In the genomic region with DNA sequence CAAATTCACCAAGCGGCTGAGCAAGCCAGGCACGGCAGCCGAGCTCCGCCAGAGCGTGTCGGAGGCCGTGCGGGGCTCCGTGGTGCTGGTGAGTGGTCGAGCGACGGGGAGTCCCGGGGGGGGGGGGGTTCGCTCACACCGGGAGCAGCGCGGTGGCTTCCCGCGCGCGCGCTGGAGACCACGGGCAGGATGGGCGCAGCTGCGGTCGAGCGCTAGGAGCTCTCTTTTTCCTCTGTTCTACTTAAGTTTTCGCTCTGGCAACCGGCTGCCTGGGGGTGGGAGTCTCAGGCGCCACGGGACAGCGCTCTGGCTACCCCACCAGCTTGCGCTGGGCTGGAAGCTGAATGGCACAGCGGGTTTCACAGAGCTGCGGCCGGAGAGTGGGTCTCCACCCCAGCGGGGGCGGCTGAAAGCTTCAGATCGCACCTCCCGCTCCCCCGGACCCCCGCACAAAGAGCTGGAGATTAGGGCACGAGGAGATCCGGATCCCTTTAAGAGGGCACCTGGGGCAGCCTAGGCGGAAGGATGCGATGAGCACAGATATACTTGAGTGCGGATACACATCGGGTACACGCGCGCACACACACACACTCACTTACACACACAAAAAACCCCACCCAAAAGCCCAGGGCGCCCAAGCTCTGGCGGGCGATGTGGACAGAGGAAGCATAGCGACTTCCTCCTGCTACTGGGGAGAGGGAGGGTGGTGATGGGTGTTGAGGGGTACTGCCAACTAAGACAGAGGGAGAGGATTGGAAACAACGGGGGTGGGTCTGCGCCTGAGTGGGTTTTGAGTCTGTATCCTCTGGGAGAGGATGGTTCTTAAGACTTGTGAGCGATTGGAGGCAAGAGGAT, we compare ENCODE assay signal across 8 mouse cellular contexts. TPM values are rescaled to one million over a fixed set of nuclear protein-coding genes. Genes with fewer than 3 reads are reported as not detected.
DNase-seq lines count a peak whose midpoint lies in the region; ATAC-seq and TF ChIP-seq lines count a peak whose summit lies in the region.

No protein-coding gene starts in this region.

- H3K4me2 ChIP-seq in intestine, embryonic 15.5 days (replicated peaks), result peak overlapping the region; percentile 67
- H3K4me2 ChIP-seq in liver, embryonic 13.5 days, result peak overlapping the region; percentile 59
- peak overlapping the region; percentile 69 for H3K4me2 ChIP-seq in myocyte (ENCODE audit: low read depth)
- H3K4me2 ChIP-seq in stomach, embryonic 16.5 days (ENCODE audit: low read depth, low read length), result peak overlapping the region; percentile 60

- ATAC-seq in intestine, embryonic 15.5 days, result peak; percentile 71
- no peak for ATAC-seq in liver, embryonic 13.5 days (ENCODE audit: low read depth)
- peak; percentile 5; the same call in 1 of the 2 replicates for ATAC-seq in stomach, embryonic 16.5 days (ENCODE audit: insufficient read depth, low FRiP score)

- H3K9me3 ChIP-seq in intestine, embryonic 15.5 days, result no peaks in the 10 kb centered on the region
- no peaks in the 10 kb centered on the region for H3K9me3 ChIP-seq in liver, embryonic 13.5 days (replicated peaks)
- H3K9me3 ChIP-seq in stomach, embryonic 16.5 days (replicated peaks; ENCODE audit: control insufficient read depth, low read length), result no peaks in the 10 kb centered on the region

- H3K4me3 ChIP-seq in intestine, embryonic 15.5 days (replicated peaks), result peak overlapping the region; percentile 55
- peak overlapping the region; percentile 54 for H3K4me3 ChIP-seq in liver, embryonic 13.5 days (replicated peaks)
- H3K4me3 ChIP-seq in myocyte, result peak overlapping the region; percentile 54
- peak overlapping the region; percentile 66 for H3K4me3 ChIP-seq in stomach, embryonic 16.5 days (replicated peaks; ENCODE audit: low read length)

- no peaks in the 10 kb centered on the region for H3K36me3 ChIP-seq in intestine, embryonic 15.5 days
- H3K36me3 ChIP-seq in liver, embryonic 13.5 days, result no peaks in the 10 kb centered on the region
- no peaks in the 10 kb centered on the region for H3K36me3 ChIP-seq in myocyte (ENCODE audit: control insufficient read depth, insufficient read depth)
- no peaks in the 10 kb centered on the region for H3K36me3 ChIP-seq in stomach, embryonic 16.5 days (ENCODE audit: control insufficient read depth, insufficient read depth, low read length)

- peak overlapping the region; percentile 53 for H3ac ChIP-seq in myocyte (ENCODE audit: control insufficient read depth, insufficient read length)

- H3K9ac ChIP-seq in intestine, embryonic 15.5 days, result peak overlapping the region; percentile 51
- H3K9ac ChIP-seq in liver, embryonic 13.5 days, result peak overlapping the region; percentile 29; the same call in 1 of the 2 replicates
- peak overlapping the region; percentile 77 for H3K9ac ChIP-seq in stomach, embryonic 16.5 days (ENCODE audit: low read length)

- H3K79me2 ChIP-seq in myocyte (ENCODE audit: control insufficient read depth, insufficient read depth), result peaks cover 17% of the 10 kb centered on the region

- no peaks in the 10 kb centered on the region for H3K27me3 ChIP-seq in intestine, embryonic 15.5 days (replicated peaks)
- peaks cover 19% of the 10 kb centered on the region for H3K27me3 ChIP-seq in liver, embryonic 13.5 days
- no peaks in the 10 kb centered on the region for H3K27me3 ChIP-seq in myocyte (ENCODE audit: control insufficient read depth, insufficient read depth, insufficient read length)
- H3K27me3 ChIP-seq in stomach, embryonic 16.5 days (ENCODE audit: control insufficient read depth, insufficient read depth, low read length), result no peaks in the 10 kb centered on the region

- TF ChIP-seq POLR2A in myocyte (IDR thresholded peaks at IDR 0.05; ENCODE audit: insufficient read length, low read depth), result no peak

- WGBS in intestine, embryonic 15.5 days, result 17% methylated on average over 57 of the region's 58 CpGs
- WGBS in liver, embryonic 13.5 days (ENCODE audit: insufficient replicate concordance), result 13% methylated on average over 55 of the region's 58 CpGs
- 8% methylated on average over 46 of the region's 58 CpGs for WGBS in stomach, embryonic 16.5 days

- no peaks in the 10 kb centered on the region for H3K4me1 ChIP-seq in intestine, embryonic 15.5 days (replicated peaks)
- H3K4me1 ChIP-seq in liver, embryonic 13.5 days (replicated peaks), result no peaks in the 10 kb centered on the region
- H3K4me1 ChIP-seq in stomach, embryonic 16.5 days (ENCODE audit: control insufficient read depth, insufficient read depth, low read length), result no peaks in the 10 kb centered on the region

- H3K27ac ChIP-seq in intestine, embryonic 15.5 days, result peak overlapping the region; percentile 36
- no peak overlapping the region for H3K27ac ChIP-seq in liver, embryonic 13.5 days
- H3K27ac ChIP-seq in stomach, embryonic 16.5 days (ENCODE audit: low read length), result peak overlapping the region; percentile 75

- peak; percentile 6 for DNase-seq in layer of hippocampus, adult 11-12 months (ENCODE audit: low spot score)
- no peak for DNase-seq in layer of hippocampus, adult 9-10 months (ENCODE audit: low spot score)
- DNase-seq in cerebellum, adult 8-10 months, result peak; percentile 7
- peak; percentile 1 to 10 for DNase-seq in frontal cortex, postnatal 36 days (ENCODE audit: low spot score in 2 of 2)
- no peak for DNase-seq in liver, embryonic 13.5 days

TF ChIP-seq in myocyte, 11 proteins besides CTCF, POLR2A, EP300 and RAD21:
- TF ChIP-seq TCF3 (IDR thresholded peaks at IDR 0.05; ENCODE audit: insufficient read length, low read depth) (no peak), CEBPB (IDR thresholded peaks at IDR 0.05; ENCODE audit: insufficient read depth, poor library complexity, severe bottlenecking) (no peak), E2F4 (IDR thresholded peaks at IDR 0.05; ENCODE audit: insufficient read depth) (no peak), REST (IDR thresholded peaks at IDR 0.05; ENCODE audit: insufficient read depth, insufficient read length) (no peak), MAX (IDR thresholded peaks at IDR 0.05; ENCODE audit: low read depth) (no peak), MYOG (IDR thresholded peaks at IDR 0.05; ENCODE audit: control insufficient read depth in 1 of 3, insufficient read depth in 1 of 3, insufficient read length in 2 of 3, low read depth in 2 of 3) (no peak), POLR2AphosphoS2 (IDR thresholded peaks at IDR 0.05; ENCODE audit: insufficient read length, low read depth) (no peak), TCF12 (IDR thresholded peaks at IDR 0.05; ENCODE audit: insufficient read depth, poor library complexity, severe bottlenecking) (no peak), MYOD1 (IDR thresholded peaks at IDR 0.05; ENCODE audit: control insufficient read depth in 1 of 3, insufficient read length in 2 of 3, low read depth in 2 of 3) (no peak), USF1 (IDR thresholded peaks at IDR 0.05; ENCODE audit: low read depth) (no peak), SRF (IDR thresholded peaks at IDR 0.05; ENCODE audit: control insufficient read depth, insufficient read length, low read depth) (no peak)

RNA-seq across cellular contexts. Expression of a gene that starts 0.5 kb away (rescaled TPM):
- 10.5 and 11.8 TPM in 2 replicates for polyA plus RNA-seq in intestine, embryonic 15.5 days (2015; fragmentation: Nextera tagmentation; extraction: Ambion mirVana)
- polyA plus RNA-seq in liver, embryonic 13.5 days (2015; fragmentation: Nextera tagmentation; extraction: Ambion mirVana), result 2.2 and 2.8 TPM in 2 replicates
- 6.2 TPM for polyA plus RNA-seq in myocyte (2012; fragmentation: generic; extraction: Trizol)
- 20.2 and 20.7 TPM in 2 replicates for polyA plus RNA-seq in stomach, embryonic 16.5 days (2015; fragmentation: Nextera tagmentation; extraction: Ambion mirVana)

Comparison
In these comparisons a context has a peak if more than half of its experiments do, and no peak if none do; other contexts are left out.
1. DNase-seq: peak in layer of hippocampus, adult 11-12 months (single experiment), cerebellum, adult 8-10 months (single experiment) and frontal cortex, postnatal 36 days (2 of 2); none in layer of hippocampus, adult 9-10 months (single experiment) and liver, embryonic 13.5 days (single experiment).
2. Peak in every context shown above with its lines, with median percentiles within 50 percentile points of each other: H3K4me2 ChIP-seq, H3K4me3 ChIP-seq and H3K9ac ChIP-seq.